Comparison of ENCODE assay signal across 18 mouse cellular contexts in the genomic region with DNA sequence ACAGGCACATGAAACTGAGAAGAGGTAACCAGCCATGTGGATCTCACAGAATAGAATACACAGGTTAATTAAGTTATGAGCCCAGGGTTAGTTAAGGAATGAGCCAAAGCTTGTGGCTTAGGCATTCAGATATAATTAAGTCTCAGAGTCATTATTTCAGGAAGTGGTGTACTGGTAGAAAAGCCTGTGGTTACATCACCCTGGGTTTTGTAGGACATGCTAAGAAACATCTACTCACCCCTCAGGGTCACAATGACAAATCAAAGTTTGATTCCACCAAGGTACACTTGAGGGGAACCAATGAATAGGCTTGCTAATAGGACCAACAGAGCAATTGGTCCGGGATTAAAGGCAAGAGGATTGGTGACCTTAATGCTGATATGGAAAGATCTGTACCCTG. TPM values are rescaled to one million over a fixed set of nuclear protein-coding genes. Genes with fewer than 3 reads are reported as not detected.
DNase-seq lines count a peak whose midpoint lies in the region; ATAC-seq lines count a peak whose summit lies in the region.
"Had no signal": no experiment of that assay in that cellular context is flagged by ENCODE, and none has a peak within 500 bp of the region (broad histone marks: within the 10 kb centered on the region; RNA-seq: fewer than 3 reads in every experiment).

No protein-coding gene starts in this region.

- peak; percentile 81 for DNase-seq in 416B (ENCODE audit: low read depth)
- DNase-seq in induced T-regulatory cell, adult 2 months (ENCODE audit: low read depth) = peak; percentile 18
- DNase-seq in testis, postnatal 10 days (ENCODE audit: low spot score) = no peak
- no peak for DNase-seq in kidney, postnatal 14 days
- DNase-seq in cerebellum, adult 11 months = no peak
- DNase-seq: adrenal gland, postnatal 10 days; cerebellum, adult 11-12 months; cerebellum, adult 8-10 months; cerebellum, postnatal 10 days; cerebellum, postnatal 36 days; gastrocnemius, postnatal 10 days; gastrocnemius, postnatal 36 days had no signal

- ATAC-seq in common myeloid progenitor, adult 5-6 weeks (replicated peaks; ENCODE audit: low read depth, poor library complexity, severe bottlenecking) = peak; percentile 50
- ATAC-seq: forebrain, embryonic 13.5 days; forebrain, embryonic 16.5 days; hindbrain, postnatal 0 days; intestine, postnatal 0 days; Patski had no signal

RNA-seq across cellular contexts. Expression of a gene that starts 3.7 kb away (rescaled TPM):
- 10.7 and 14.1 TPM in 2 replicates for total RNA-seq in common myeloid progenitor, adult 5-6 weeks (2017)

RNA-seq across cellular contexts. Expression of a gene that starts 15.2 kb away (rescaled TPM):
- total RNA-seq in common myeloid progenitor, adult 5-6 weeks (2017) = 71.9 and 77.1 TPM in 2 replicates

RNA-seq across cellular contexts. Expression of a gene that starts 49.4 kb away (rescaled TPM):
- 15.3 and 21.3 TPM in 2 replicates for total RNA-seq in common myeloid progenitor, adult 5-6 weeks (2017)

RNA-seq across cellular contexts. Expression of a gene that starts 49.5 kb away (rescaled TPM):
- total RNA-seq in common myeloid progenitor, adult 5-6 weeks (2017) = 19.3 and 29.9 TPM in 2 replicates

RNA-seq across cellular contexts. Expression of a gene that starts 52.4 kb away (rescaled TPM):
- 82.0 and 86.5 TPM in 2 replicates for total RNA-seq in common myeloid progenitor, adult 5-6 weeks (2017)

Comparison
In these comparisons a context has a peak if more than half of its experiments do, and no peak if none do; other contexts are left out.
1. DNase-seq: peak in 416B (single experiment) and induced T-regulatory cell, adult 2 months (single experiment); none in testis, postnatal 10 days (single experiment), kidney, postnatal 14 days (single experiment) and cerebellum, adult 11 months (single experiment).